Mouse (Mus musculus): ENCODE data around the gene Dusp1. TPM values are rescaled to one million over a fixed set of nuclear protein-coding genes. Genes with fewer than 3 reads are reported as not detected.
A peak's percentile ranks its signal among the peaks of the same experiment; 100 is the strongest.

Dusp1 gene
- total RNA-seq, 1 experiment from 2014 or later, result 198 TPM

GRCm38 (mm10) chr17:26532476-26533045 lies 29.4 kb downstream of the Dusp1 start:
- peak; percentile 45 for ATAC-seq (replicated peaks; ENCODE audit: insufficient number of reproducible peaks, low FRiP score, low TSS enrichment, poor library complexity, severe bottlenecking)

GRCm38 (mm10) chr17:26531395-26532027 lies 30.4 kb downstream of the Dusp1 start:
- ATAC-seq (replicated peaks; ENCODE audit: insufficient number of reproducible peaks, low FRiP score, low TSS enrichment, poor library complexity, severe bottlenecking), result peak; percentile 30

DNA sequence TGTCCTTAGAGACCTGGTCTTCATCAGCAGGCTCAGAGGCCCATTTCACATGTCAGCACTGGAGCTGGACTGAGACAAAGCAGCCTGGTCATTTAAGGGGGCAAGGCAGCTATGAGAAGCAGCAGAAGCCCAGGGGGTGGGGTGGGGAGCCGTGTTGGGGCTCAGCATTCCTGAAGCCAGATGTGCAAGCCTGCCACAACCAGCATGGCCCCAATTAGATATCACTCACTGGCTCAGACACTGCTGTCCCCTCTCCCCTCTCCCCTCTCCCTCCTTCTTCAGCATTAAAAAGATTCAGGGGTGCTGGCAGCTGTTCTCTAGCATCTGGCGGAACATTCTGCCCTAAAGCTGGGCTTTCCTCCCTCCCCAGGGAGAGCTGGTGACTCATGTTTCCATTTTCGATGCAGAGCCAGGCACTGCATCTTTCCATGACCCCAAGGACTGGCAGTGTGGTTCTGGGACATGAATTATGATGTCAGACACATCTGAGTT lies 31.3 kb downstream of the Dusp1 start:
- no peak for ATAC-seq (replicated peaks; ENCODE audit: insufficient number of reproducible peaks, low FRiP score, low TSS enrichment, poor library complexity, severe bottlenecking)

GRCm38 (mm10) chr17:26529791-26530241 lies 32.1 kb downstream of the Dusp1 start:
- ATAC-seq (replicated peaks; ENCODE audit: insufficient number of reproducible peaks, low FRiP score, low TSS enrichment, poor library complexity, severe bottlenecking), result no peak

GRCm38 (mm10) chr17:26528751-26529150 lies 33.2 kb downstream of the Dusp1 start:
- no peak for ATAC-seq (replicated peaks; ENCODE audit: insufficient number of reproducible peaks, low FRiP score, low TSS enrichment, poor library complexity, severe bottlenecking)

DNA sequence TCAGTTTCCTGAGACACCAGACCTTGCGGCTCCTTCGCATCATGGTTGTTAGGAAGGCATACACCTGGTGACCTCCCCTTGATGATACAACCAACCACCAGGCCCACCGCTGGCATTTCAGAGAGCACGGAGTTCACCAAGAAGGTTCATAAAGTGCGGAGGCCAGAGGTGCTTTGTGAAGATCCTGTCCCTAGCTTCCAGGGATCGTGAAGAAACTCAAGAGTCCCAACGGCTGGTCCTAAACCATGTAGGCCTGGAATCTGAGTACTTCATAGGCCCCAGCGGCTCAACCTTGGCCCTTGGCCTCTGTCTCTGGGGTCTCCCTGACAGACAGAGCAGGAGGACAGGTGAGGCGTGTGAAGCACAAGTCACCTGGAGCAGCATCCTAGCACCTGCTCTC lies 34.6 kb downstream of the Dusp1 start:
- no peak for ATAC-seq (replicated peaks; ENCODE audit: insufficient number of reproducible peaks, low FRiP score, low TSS enrichment, poor library complexity, severe bottlenecking)

DNA sequence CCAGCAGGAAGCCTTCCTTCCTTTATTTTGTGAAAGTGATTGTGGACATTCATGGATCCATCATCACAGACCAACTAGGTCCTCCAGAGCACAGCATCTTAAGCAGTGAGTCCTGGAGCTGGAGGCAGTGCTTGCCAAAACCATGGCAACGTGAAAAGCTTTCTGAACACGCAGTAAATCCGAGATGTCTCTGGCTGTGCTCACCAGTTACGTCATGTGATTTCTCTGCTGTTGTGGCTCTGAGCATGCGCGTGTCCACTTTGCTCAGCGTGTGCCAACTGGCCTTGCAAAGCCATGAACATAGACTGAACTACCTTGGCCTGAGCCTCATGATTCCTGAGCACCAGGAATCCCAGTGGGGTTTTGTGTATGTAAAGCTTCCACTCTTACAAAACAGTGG lies 36.6 kb downstream of the Dusp1 start:
- no peak for ATAC-seq (replicated peaks; ENCODE audit: insufficient number of reproducible peaks, low FRiP score, low TSS enrichment, poor library complexity, severe bottlenecking)

GRCm38 (mm10) chr17:26524801-26525200 lies 37.1 kb downstream of the Dusp1 start:
- ATAC-seq (replicated peaks; ENCODE audit: insufficient number of reproducible peaks, low FRiP score, low TSS enrichment, poor library complexity, severe bottlenecking), result no peak

GRCm38 (mm10) chr17:26524316-26524715 lies 37.6 kb downstream of the Dusp1 start:
- no peak for ATAC-seq (replicated peaks; ENCODE audit: insufficient number of reproducible peaks, low FRiP score, low TSS enrichment, poor library complexity, severe bottlenecking)

DNA sequence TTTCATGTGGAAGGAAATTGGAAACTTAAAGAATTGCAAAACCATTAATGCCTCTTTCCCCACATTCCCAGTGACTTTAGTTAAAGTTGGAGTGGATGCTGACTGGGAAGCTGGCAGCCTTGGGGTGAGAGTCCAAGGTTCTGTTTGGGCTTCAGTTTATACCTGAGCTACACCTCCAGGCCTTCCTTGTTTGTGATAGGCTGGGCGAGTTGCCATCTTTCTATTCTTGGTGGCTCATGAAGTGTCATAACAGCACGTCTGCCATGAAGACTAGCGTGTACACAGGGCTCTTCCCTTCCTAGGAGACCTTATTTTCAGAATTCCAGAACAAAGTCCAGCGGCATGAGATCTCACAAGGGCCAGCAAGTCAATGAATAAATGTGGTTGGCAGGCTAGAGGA lies 39.2 kb downstream of the Dusp1 start:
- no peak for ATAC-seq (replicated peaks; ENCODE audit: insufficient number of reproducible peaks, low FRiP score, low TSS enrichment, poor library complexity, severe bottlenecking)

DNA sequence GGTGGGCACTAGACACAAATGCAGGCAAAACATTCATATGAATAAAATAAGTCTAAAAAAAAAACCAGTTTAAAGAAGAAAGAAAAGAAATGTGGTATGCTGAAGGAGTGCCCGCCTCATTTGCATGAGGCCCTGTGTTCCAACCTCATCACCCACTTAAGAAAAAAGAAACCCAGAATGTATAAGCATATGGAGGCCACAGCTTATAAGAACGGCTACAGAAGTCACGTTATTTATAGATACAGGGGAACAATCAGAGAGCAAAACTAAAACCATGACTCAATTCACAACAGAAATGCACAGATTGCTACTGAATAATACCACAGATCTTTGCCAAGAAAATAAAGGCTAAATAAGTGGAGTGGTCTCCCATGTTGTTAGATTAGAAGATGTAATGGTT lies 43.6 kb downstream of the Dusp1 start:
- no peak for ATAC-seq (replicated peaks; ENCODE audit: insufficient number of reproducible peaks, low FRiP score, low TSS enrichment, poor library complexity, severe bottlenecking)

GRCm38 (mm10) chr17:26515675-26516074 lies 46.3 kb downstream of the Dusp1 start:
- ATAC-seq (replicated peaks; ENCODE audit: insufficient number of reproducible peaks, low FRiP score, low TSS enrichment, poor library complexity, severe bottlenecking), result no peak

DNA sequence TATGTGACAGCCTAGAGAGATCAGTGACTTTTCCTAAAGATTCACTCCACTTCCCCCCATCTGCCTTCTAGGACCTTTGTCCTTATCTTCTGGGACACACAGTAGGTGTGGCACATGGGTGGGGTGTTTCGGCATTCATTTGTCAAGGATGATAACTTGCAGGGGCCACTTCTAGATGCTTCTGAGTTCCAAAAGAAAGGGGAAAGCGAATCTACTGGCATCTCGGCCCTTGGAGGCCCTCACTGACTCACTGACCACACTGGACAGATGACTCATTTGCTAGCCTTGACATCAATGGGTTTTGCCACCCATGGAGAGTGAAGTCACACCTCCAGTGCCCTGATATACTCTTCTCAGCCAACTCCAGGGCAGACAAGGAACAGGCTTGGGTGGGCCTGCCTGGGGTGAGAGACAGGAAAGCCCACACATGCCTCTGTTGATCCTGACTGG lies 47.3 kb downstream of the Dusp1 start:
- ATAC-seq (replicated peaks; ENCODE audit: insufficient number of reproducible peaks, low FRiP score, low TSS enrichment, poor library complexity, severe bottlenecking), result peak; percentile 55

- ATAC-seq (replicated peaks; ENCODE audit: insufficient number of reproducible peaks, low FRiP score, low TSS enrichment, poor library complexity, severe bottlenecking), result no peak
Observed at GRCm38 (mm10) chr17:26513459-26514290, 48.3 kb downstream of the Dusp1 start.

DNA sequence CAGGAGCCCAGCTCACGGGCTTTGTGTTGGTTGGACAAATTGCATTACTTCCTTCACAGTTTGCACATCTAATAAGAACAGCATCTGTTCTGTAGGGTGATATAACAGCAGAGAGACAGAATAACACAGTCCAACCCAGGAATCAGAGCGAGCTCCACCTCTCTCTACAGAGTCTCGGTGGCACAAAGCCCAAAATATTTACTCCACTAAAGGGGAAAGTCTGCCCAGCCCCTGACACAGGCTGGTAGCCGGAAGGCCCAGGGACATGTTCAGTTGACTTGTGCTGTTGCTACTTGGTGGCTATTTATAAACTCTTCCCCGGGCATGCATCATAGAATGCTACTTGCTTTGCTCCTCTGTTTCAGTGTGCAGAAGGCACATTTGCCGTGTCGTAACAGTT lies 49.0 kb downstream of the Dusp1 start:
- ATAC-seq (replicated peaks; ENCODE audit: insufficient number of reproducible peaks, low FRiP score, low TSS enrichment, poor library complexity, severe bottlenecking), result no peak

GRCm38 (mm10) chr17:26511816-26512774 lies 49.8 kb downstream of the Dusp1 start:
- peak; percentile 24 for ATAC-seq (replicated peaks; ENCODE audit: insufficient number of reproducible peaks, low FRiP score, low TSS enrichment, poor library complexity, severe bottlenecking)

DNA sequence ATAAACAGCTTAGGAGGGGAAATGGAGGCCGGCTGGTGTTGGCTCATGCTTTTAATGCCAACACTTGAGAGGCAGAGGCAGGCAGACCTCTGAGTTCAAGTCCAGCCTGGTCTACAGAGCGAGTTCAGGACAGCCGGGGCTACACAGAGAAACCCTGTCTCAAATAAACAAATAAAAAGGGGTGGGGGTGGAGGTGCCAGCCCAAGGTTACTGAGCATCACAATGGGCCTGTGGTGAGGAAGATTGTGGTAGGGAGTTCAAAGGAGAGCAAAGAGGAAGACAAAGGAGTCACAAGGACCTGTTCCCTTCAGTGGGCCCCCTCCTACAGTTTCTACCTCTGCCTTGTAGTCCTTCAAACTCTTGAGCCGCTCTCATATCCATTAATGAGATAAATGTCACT lies 50.7 kb downstream of the Dusp1 start:
- ATAC-seq (replicated peaks; ENCODE audit: insufficient number of reproducible peaks, low FRiP score, low TSS enrichment, poor library complexity, severe bottlenecking), result no peak

GRCm38 (mm10) chr17:26510146-26511045 lies 51.5 kb downstream of the Dusp1 start:
- ATAC-seq (replicated peaks; ENCODE audit: insufficient number of reproducible peaks, low FRiP score, low TSS enrichment, poor library complexity, severe bottlenecking), result no peak

Data from monocyte, adult 5-6 weeks (primary cell).